Mouse (Mus musculus) midbrain, embryonic 14.5 days (tissue): Measurements from ENCODE around the gene Ppfibp2. TPM values are rescaled to one million over a fixed set of nuclear protein-coding genes. Genes with fewer than 3 reads are reported as not detected.

Experiments
- ATAC-seq: fragments of 200-750 bp; cut with Nextera tagmentation; 2 replicates; pipeline ENCODE4 v1.8.0; 2017; ENCODE audit warnings: moderate number of reproducible peaks, moderate library complexity; ENCODE audit not compliant: low FRiP score, low TSS enrichment
- DNase-seq: peaks from one replicate; pipeline ENCODE4 v3.0.0-alpha.2; 2015
- H3K27ac ChIP-seq: fragments of 300-500 bp; sonication (generic); replicated peaks from 2 replicates; pipeline ENCODE4 v1.5.1; 2014; ENCODE audit warnings: mild to moderate bottlenecking, low read depth, low read length, moderate library complexity
- H3K27me3 ChIP-seq: fragments of 300-500 bp; sonication (generic); 2 replicates; pipeline ENCODE4 v1.6.1; 2014; ENCODE audit warnings: low read length, control low read depth, mixed read lengths; ENCODE audit not compliant: control insufficient read depth, insufficient read depth
- H3K36me3 ChIP-seq: fragments of 300-500 bp; sonication (generic); 2 replicates; pipeline ENCODE4 v1.6.1; 2014; ENCODE audit warnings: low read length, control low read depth; ENCODE audit not compliant: control insufficient read depth, insufficient read depth
- H3K4me1 ChIP-seq: fragments of 300-500 bp; sonication (generic); 2 replicates; pipeline ENCODE4 v1.6.1; 2014; ENCODE audit warnings: mild to moderate bottlenecking, antibody characterized with exemption, low read length, control low read depth; ENCODE audit not compliant: control insufficient read depth, insufficient read depth
- H3K4me2 ChIP-seq: fragments of 300-500 bp; sonication (generic); 2 replicates; pipeline ENCODE4 v1.6.1; 2014; ENCODE audit warnings: mild to moderate bottlenecking, low read length, moderate library complexity
- H3K4me3 ChIP-seq: fragments of 300-500 bp; sonication (generic); replicated peaks from 2 replicates; pipeline ENCODE4 v1.5.1; 2014; ENCODE audit warnings: low read depth, low read length
- H3K9ac ChIP-seq: fragments of 300-500 bp; sonication (generic); replicated peaks from 2 replicates; pipeline ENCODE4 v1.6.1; 2014; ENCODE audit warnings: mild to moderate bottlenecking, low read length, moderate library complexity
- H3K9me3 ChIP-seq: fragments of 300-500 bp; sonication (generic); 2 replicates; pipeline ENCODE4 v1.6.1; 2016; ENCODE audit warnings: low read length, control low read depth, mixed read lengths; ENCODE audit not compliant: control insufficient read depth
- WGBS: fragments of 180-500 bp; shearing (Covaris S2); extraction: QIAGEN DNeasy Blood & Tissue Kit; methylation state at CpG from one replicate; pipeline ENCODE4 v1.1.7; 2014; 5-methylcytosine and 5-hydroxymethylcytosine counted together
- polyA plus RNA-seq: library from polyadenylated mRNA; unstranded; fragments of >200 nt; fragmentation: Nextera tagmentation; extraction: Ambion mirVana; gene quantifications from 2 replicates; pipeline ENCODE4 v1.2.1, GENCODE M21; 2014

Gene Ppfibp2
- polyA plus RNA-seq, 1 experiment from 2014 or later, result 1.0 TPM

DNA sequence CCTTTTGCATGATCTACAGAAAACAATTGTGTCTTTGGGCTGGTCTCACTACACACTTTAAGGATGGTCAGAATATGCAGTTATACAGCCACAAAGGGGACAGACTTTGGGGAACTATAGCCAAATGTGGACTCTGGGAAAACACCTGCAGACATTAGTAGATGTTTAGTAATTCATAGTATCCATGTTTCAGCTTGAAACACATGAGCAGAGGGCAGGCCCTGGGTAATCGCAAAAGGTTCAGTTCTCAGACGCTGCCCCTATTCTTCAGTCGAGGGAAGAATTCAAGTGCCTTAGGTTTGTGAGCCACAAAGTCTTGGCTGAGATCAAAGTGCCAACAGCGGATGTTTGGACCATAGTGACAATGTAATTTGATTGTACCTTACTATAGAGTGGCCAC lies 149.4 kb downstream of the Ppfibp2 start:
- no peak for ATAC-seq
- no peak overlapping the region for H3K27ac ChIP-seq
- WGBS, result 88% methylated on average over 4 of the region's 4 CpGs
- no peaks in the 10 kb centered on the region for H3K36me3 ChIP-seq
- no peak overlapping the region for H3K9ac ChIP-seq
- no peaks in the 10 kb centered on the region for H3K9me3 ChIP-seq
- no peaks in the 10 kb centered on the region for H3K4me1 ChIP-seq
- no peak overlapping the region for H3K4me2 ChIP-seq
- no peak overlapping the region for H3K4me3 ChIP-seq
- no peak for DNase-seq
- no peaks in the 10 kb centered on the region for H3K27me3 ChIP-seq

DNA sequence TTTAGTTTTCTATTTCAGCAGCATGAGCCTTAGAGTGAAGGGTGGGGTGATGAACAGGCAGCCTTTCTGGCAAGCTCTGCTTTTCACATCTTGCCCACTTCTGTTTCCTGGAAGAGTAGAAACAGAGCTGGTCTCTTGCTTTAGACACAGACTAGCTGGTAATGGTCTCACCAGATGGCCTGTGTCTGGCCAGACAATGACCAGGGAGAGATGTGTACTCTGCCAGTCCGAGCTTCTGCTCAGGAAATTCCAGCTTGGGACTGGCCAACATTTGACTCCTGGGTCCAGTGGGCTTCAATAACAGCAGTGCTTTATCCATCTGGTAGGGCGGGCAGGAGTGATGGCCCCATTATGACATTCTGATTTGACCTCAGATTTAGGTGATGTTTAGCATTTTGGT lies 150.1 kb downstream of the Ppfibp2 start:
- DNase-seq (no peak), ATAC-seq (no peak)
- 86% methylated on average over 2 of the region's 2 CpGs for WGBS
- Histone ChIP-seq H3K27me3 (no peaks in the 10 kb centered on the region), H3K4me1 (no peaks in the 10 kb centered on the region), H3K9me3 (no peaks in the 10 kb centered on the region), H3K9ac (no peak overlapping the region), H3K27ac (no peak overlapping the region), H3K36me3 (no peaks in the 10 kb centered on the region), H3K4me3 (no peak overlapping the region), H3K4me2 (no peak overlapping the region)

DNA sequence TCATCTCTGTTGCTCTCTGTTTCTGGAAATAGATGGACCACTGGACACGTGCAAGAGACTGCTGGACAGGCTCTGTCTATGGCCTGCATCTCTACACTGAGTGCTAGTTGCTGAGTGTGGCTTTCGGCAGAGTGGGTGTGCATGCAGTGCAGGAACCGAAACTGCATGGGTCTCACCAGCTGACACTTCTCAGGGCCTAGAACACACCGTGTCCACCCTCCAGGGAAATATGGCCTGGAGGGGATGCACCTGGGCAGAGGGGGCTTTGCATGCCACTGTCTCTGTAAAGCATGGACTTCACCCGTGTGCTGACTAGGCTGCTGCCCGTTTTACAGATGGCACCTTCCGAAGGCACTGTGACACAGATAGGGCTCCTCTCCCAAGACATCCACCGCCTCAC lies 151.0 kb downstream of the Ppfibp2 start:
- Histone ChIP-seq H3K36me3 (no peaks in the 10 kb centered on the region), H3K4me2 (no peak overlapping the region), H3K9me3 (no peaks in the 10 kb centered on the region), H3K4me1 (no peaks in the 10 kb centered on the region), H3K9ac (no peak overlapping the region), H3K27me3 (no peaks in the 10 kb centered on the region), H3K27ac (no peak overlapping the region), H3K4me3 (no peak overlapping the region)
- no peak for ATAC-seq
- 89% methylated on average over 8 of the region's 8 CpGs for WGBS
- no peak for DNase-seq

DNA sequence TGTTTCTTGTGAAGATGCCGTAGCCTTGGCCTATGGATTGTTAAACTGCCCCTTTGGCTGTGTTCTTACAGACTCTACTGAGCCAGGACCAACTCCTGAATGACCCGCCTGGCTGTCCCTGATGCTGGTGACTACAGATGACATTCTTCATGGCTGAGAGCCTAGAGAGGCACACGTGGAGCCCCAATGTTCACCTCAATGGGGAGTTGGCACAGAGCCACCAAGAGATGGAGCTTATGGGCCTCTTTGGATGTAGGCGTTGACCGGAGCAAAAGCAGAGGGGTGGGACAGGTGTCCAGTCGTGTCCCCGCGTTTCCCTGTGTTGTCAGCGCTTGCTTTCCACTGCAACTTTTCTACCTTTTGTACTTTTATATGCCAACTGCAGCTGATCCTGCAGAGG lies 152.5 kb downstream of the Ppfibp2 start:
- Histone ChIP-seq H3K9ac (no peak overlapping the region), H3K9me3 (no peaks in the 10 kb centered on the region), H3K27ac (no peak overlapping the region), H3K4me1 (no peaks in the 10 kb centered on the region), H3K36me3 (no peaks in the 10 kb centered on the region), H3K4me2 (no peak overlapping the region), H3K27me3 (no peaks in the 10 kb centered on the region), H3K4me3 (no peak overlapping the region)
- ATAC-seq (no peak), DNase-seq (no peak)
- 90% methylated on average over 9 of the region's 9 CpGs for WGBS

DNA sequence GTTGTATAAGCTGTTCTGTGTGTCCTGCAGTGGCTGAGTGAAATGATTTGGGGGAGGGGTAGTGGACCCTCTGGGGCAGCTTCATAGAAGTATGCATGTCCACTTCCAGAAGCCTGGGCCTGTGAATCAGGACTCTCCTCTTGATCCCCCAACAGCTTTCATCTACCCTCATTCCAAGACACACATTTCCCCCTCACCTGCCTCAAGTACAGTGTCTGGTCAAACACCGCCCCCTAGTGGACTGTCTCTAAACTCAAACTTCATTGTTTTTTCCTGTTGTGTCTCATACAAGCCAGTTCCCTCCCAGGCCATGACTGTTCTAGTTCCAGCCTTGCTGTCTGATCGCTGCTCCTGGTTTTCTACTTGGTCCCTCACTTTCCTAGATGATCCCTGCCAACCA lies 152.9 kb downstream of the Ppfibp2 start:
- H3K27ac ChIP-seq, result no peak overlapping the region
- no peaks in the 10 kb centered on the region for H3K4me1 ChIP-seq
- no peak overlapping the region for H3K4me2 ChIP-seq
- DNase-seq, result peak; percentile 66
- no peak overlapping the region for H3K4me3 ChIP-seq
- no peaks in the 10 kb centered on the region for H3K9me3 ChIP-seq
- H3K27me3 ChIP-seq, result no peaks in the 10 kb centered on the region
- no peak overlapping the region for H3K9ac ChIP-seq
- no peaks in the 10 kb centered on the region for H3K36me3 ChIP-seq
- 17% methylated on average over 2 of the region's 2 CpGs for WGBS
- peak; percentile 41; the same call in 1 of the 2 replicates for ATAC-seq

DNA sequence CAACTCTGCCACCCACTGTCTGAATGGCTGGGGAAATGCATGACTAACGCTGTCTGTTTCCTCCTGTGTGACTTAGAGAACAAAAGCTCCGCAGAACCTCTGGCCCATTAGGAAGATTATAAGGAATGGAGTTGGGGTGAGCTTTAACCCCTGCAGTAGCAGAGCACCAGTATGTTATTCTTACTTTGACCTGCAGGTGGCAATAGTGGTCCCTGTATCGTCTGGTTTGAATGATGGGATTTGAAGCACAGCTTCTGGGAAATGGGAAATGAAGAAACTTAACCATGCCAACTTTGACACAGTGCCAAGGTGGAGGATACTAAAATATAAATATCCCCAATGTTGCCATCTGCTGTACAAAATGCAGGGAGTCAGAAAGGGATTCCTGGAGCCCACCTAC lies 154.3 kb downstream of the Ppfibp2 start:
- 2% methylated on average over 3 of the region's 3 CpGs for WGBS
- H3K36me3 ChIP-seq, result no peaks in the 10 kb centered on the region
- no peaks in the 10 kb centered on the region for H3K9me3 ChIP-seq
- H3K27me3 ChIP-seq, result no peaks in the 10 kb centered on the region
- DNase-seq (peak; percentile 86), ATAC-seq (no peak)
- H3K9ac ChIP-seq, result no peak overlapping the region
- H3K4me1 ChIP-seq, result no peaks in the 10 kb centered on the region
- no peak overlapping the region for H3K27ac ChIP-seq
- H3K4me2 ChIP-seq, result no peak overlapping the region
- H3K4me3 ChIP-seq, result no peak overlapping the region

DNA sequence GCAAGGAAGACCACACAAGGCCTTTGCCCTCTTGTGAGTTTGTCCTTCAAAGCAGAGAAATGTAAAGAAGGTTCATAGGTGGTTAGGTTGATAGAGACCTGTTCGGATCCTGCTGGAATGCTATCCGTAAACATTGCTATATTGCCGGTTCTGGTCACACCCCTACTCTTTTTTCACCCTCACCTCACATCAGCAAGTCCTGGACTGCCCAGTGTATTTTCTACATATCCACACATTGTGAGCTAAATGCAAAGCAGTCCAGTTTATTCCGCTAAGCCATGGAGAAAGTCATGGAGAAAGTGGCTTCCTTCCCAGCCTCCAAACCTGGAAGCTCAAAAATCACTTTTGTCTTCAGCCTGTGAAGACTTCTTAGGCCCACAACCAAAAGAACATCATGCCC lies 154.7 kb downstream of the Ppfibp2 start:
- no peak overlapping the region for H3K4me2 ChIP-seq
- H3K4me3 ChIP-seq, result no peak overlapping the region
- no peaks in the 10 kb centered on the region for H3K27me3 ChIP-seq
- H3K36me3 ChIP-seq, result no peaks in the 10 kb centered on the region
- ATAC-seq, result no peak
- no peak overlapping the region for H3K9ac ChIP-seq
- DNase-seq, result no peak
- H3K9me3 ChIP-seq, result no peaks in the 10 kb centered on the region
- WGBS, result 94% methylated on average over 4 of the region's 4 CpGs
- H3K4me1 ChIP-seq, result no peaks in the 10 kb centered on the region
- H3K27ac ChIP-seq, result no peak overlapping the region

DNA sequence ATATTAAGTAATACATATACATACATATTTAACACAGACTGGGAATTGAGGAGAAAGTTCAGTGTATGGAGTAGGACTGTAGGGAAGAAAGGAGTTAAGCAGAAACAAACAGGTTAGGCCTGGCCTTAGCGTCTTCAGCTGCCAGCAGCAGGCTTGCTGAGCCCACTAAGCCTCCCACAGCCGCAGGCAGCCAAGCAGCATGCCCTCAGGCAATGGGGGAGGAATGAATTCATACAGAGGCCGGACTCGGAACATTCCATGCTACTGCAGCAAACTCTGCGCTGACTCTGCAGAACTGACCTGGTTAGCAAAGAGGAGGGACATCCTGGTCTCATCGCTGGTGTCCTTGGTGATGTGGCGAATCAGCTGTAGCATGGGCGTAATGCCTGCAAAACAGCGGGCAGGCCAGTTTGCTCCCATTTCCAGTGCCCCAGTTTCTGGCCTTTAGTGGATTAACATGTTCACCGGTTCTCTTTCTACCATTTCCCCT lies 157.1 kb downstream of the Ppfibp2 start:
- no peak overlapping the region for H3K4me2 ChIP-seq
- no peaks in the 10 kb centered on the region for H3K27me3 ChIP-seq
- H3K27ac ChIP-seq, result no peak overlapping the region
- H3K4me3 ChIP-seq, result no peak overlapping the region
- 79% methylated on average over 10 of the region's 10 CpGs for WGBS
- no peaks in the 10 kb centered on the region for H3K36me3 ChIP-seq
- H3K9me3 ChIP-seq, result no peaks in the 10 kb centered on the region
- peak; percentile 17 for DNase-seq
- H3K9ac ChIP-seq, result no peak overlapping the region
- ATAC-seq, result no peak
- no peaks in the 10 kb centered on the region for H3K4me1 ChIP-seq

DNA sequence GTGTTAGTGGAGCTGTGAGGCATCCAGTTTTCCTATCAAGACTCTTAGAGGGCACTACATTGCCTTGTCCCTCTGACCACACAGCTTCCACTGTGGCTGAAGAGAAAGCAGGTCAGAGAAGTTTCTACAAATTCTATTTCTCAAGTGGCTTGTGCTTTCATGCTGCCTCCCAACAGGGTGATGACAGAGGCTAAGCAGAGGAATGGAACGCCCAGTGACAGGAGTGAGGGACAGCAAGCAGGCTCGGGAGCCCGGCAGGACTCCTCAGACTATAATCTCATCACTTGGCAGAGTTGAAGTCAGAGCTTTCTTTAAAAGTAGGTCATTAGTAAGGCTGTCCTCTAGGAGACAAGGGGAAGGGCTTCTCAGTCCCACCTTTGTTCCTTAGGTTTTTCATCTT lies 160.9 kb downstream of the Ppfibp2 start:
- no peak overlapping the region for H3K9ac ChIP-seq
- H3K4me1 ChIP-seq, result peaks cover 6% of the 10 kb centered on the region; the same call in 1 of the 2 replicates
- ATAC-seq (no peak), DNase-seq (no peak)
- H3K27me3 ChIP-seq, result no peaks in the 10 kb centered on the region
- no peaks in the 10 kb centered on the region for H3K36me3 ChIP-seq
- no peak overlapping the region for H3K27ac ChIP-seq
- 77% methylated on average over 3 of the region's 3 CpGs for WGBS
- H3K4me2 ChIP-seq, result no peak overlapping the region
- H3K4me3 ChIP-seq, result no peak overlapping the region
- H3K9me3 ChIP-seq, result no peaks in the 10 kb centered on the region
